Mouse (Mus musculus): ENCODE measurements around the gene Ganc. TPM values are rescaled to one million over a fixed set of nuclear protein-coding genes. Genes with fewer than 3 reads are reported as not detected.

The Ganc gene
- total RNA-seq, 2 experiments from 2014 or later, result 21.8 to 25.2 TPM

DNA sequence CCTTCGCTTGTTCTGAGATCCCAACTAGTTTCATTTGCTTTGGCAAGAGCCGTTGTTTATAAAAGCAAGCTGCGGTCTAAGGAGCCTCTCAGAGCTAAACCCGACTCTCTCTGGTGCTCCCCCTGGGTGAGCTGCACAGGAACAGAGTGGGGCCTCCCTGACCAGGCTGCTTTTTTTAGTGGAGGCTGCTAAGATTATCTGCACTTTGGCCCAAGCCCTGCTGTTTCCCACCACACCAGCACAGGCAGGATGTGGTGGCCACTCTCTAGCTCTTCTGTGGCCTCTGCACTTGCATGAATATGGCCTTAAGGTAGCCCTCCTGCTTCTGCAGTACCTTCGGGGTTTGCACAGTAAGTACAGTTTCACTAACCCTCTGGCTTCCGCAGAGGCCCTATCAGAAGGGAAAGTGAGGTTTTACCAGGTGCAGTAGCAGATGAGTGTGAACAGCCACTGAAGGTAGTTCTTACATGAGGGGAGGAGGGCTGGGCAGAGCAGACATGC is 96.3 kb downstream of the Ganc start:
- peak; percentile 65 for ATAC-seq (replicated peaks; ENCODE audit: poor library complexity)

DNA sequence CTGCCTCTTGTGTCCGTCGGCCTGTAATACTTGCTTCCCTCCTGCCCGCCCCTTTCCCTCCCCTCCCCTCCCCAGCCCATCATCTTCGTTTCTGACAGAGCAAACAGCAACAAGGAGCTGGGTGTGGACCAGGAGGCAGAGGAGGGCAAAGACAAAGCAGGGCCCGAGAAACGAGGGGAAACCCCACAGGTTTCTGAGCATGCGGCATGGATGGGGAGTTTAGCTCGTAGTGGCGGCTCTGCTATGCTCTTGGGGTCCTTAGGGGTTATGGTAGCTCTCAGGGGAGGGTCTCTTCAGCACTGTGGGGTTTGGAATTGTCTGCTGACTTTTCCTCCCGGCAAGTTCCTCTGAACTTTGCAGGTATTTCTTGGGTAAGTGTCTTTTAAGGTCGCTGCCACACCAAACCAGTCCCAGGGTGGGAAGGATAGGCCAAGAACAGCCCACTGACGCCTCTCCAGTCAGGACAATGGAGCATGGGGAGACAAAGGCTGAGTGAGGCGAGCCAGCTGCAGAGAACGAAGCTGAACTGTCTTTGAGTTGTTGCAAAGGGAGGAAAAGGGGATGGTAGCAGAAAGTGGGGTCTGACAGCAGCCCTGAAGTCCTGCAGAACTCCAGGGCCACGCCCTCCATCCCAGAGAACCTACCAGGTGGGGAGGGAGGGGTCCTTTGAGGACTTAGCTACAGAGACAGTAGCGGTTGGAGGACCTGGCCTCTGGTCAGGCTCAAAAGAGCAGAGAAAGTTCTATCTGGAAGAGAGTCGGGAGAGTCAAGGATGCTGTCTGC is 97.6 kb downstream of the Ganc start:
- ATAC-seq (replicated peaks; ENCODE audit: poor library complexity), result no peak

DNA sequence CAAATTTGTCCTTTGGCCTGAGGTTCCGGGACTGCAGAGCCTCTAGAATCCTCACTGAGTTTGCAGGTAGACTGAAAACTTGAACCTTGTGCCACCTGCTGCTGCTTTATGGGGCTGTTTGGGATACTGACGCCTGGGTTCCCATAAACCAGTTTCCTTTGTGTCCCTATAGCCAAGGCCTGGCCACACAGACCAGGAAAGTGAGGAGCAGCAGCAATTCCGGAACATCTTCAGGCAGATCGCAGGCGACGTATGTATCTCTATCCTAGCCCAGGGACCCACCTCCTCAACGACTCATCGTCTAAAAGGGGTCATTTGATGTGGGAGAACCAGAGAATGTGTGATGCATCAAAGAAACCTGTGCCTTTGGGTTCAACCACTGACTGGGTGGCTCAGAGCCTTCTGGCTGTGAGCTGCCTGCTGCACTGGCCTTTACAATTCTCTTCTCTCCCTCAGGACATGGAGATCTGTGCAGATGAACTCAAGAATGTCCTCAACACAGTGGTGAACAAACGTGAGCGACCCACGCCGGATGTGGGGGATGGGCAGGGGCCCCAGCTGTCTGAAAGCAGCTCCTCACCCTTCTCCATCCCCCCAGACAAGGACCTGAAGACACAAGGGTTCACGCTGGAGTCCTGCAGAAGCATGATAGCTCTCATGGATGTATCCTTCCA is 98.4 kb downstream of the Ganc start:
- ATAC-seq (replicated peaks; ENCODE audit: poor library complexity), result no peak

DNA sequence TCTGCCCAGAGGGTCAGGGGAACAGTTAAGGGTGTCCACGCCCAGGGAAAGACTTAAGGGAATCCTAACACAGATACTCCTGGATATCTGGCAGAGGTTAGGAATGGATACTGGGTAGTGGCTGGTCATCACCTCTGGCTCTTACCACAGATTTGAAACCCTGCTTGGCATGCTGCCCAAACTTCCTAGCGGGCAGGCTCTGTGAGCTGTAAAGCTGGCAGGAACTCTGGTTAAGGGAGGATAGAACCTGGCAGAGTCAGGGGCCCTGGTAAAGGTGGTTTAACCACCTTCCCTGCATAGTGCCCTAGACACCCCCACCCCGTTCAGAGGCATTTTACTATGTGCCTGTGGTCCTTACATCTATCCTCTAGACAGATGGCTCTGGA is 98.9 kb downstream of the Ganc start:
- ATAC-seq (replicated peaks; ENCODE audit: poor library complexity), result no peak

GRCm38 (mm10) chr2:120503094-120503493 is 99.4 kb downstream of the Ganc start:
- ATAC-seq (replicated peaks; ENCODE audit: poor library complexity), result no peak

DNA sequence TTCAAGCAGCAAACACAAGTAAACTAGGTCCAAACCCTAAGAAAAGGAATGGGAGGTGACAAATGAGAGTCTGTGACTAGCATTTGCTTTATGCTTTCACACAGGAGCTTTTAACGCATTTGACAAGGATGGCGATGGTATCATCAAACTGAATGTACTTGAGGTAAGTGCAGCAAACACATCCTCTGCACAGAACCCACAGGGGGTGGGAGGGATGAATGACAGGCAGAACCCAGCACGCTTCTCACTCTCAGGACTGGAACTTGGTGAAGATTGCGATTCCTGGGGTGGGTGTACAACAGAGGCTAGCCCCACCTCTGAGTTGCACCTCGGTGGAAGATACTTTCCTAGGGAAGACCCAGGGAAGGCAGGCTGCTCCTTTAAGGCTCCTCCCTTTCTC is 100.3 kb downstream of the Ganc start:
- ATAC-seq (replicated peaks; ENCODE audit: poor library complexity), result no peak

Other genes with a start within 250 kb of the Ganc start
- gene Ehd4, start 249.3 kb upstream of the Ganc start, total RNA-seq (2015), result 22.8 and 24.8 TPM in 2 replicates
- 28.6 and 30.1 TPM in 2 replicates for gene Ehd4, start 249.3 kb upstream of the Ganc start, total RNA-seq (2017)
- not detected in 2 replicates for gene Pla2g4e, start 158.6 kb upstream of the Ganc start, total RNA-seq (2015)
- gene Pla2g4e, start 158.6 kb upstream of the Ganc start, total RNA-seq (2017), result not detected in 2 replicates
- gene Pla2g4d, start 114.7 kb upstream of the Ganc start, total RNA-seq (2015), result not detected in 2 replicates
- not detected in 2 replicates for gene Pla2g4d, start 114.7 kb upstream of the Ganc start, total RNA-seq (2017)
- not detected in 2 replicates for gene Pla2g4f, start 89.7 kb upstream of the Ganc start, total RNA-seq (2015)
- not detected in 2 replicates for gene Pla2g4f, start 89.7 kb upstream of the Ganc start, total RNA-seq (2017)
- gene Vps39, start 50.8 kb upstream of the Ganc start, total RNA-seq (2015), result 19.1 and 21.9 TPM in 2 replicates
- gene Vps39, start 50.8 kb upstream of the Ganc start, total RNA-seq (2017), result 31.6 and 36.4 TPM in 2 replicates
- 29.7 and 31.0 TPM in 2 replicates for gene Tmem87a, start 217 bp downstream of the Ganc start, total RNA-seq (2015)
- 63.3 and 70.2 TPM in 2 replicates for gene Tmem87a, start 217 bp downstream of the Ganc start, total RNA-seq (2017)
- gene Capn3, start 52.1 kb downstream of the Ganc start, total RNA-seq (2015), result 0.95 and 2.2 TPM in 2 replicates
- 0.68 and 1.2 TPM in 2 replicates for gene Capn3, start 52.1 kb downstream of the Ganc start, total RNA-seq (2017)
- 89.6 and 117 TPM in 2 replicates for gene Zfp106, start 159.9 kb downstream of the Ganc start, total RNA-seq (2015)
- 91.5 and 94.4 TPM in 2 replicates for gene Zfp106, start 159.9 kb downstream of the Ganc start, total RNA-seq (2017)
- gene Snap23, start 163.8 kb downstream of the Ganc start, total RNA-seq (2015), result 63.4 and 64.3 TPM in 2 replicates
- gene Snap23, start 163.8 kb downstream of the Ganc start, total RNA-seq (2017), result 86.2 and 131 TPM in 2 replicates
- gene Haus2, start 205.5 kb downstream of the Ganc start, total RNA-seq (2015), result 28.5 and 29.9 TPM in 2 replicates
- 17.6 and 17.7 TPM in 2 replicates for gene Haus2, start 205.5 kb downstream of the Ganc start, total RNA-seq (2017)
- 21.4 and 25.6 TPM in 2 replicates for gene Lrrc57, start 205.6 kb downstream of the Ganc start, total RNA-seq (2015)
- 16.5 and 22.9 TPM in 2 replicates for gene Lrrc57, start 205.6 kb downstream of the Ganc start, total RNA-seq (2017)
- 1.2 and 2.5 TPM in 2 replicates for gene Stard9, start 225.2 kb downstream of the Ganc start, total RNA-seq (2015)
- 1.3 TPM in 2 replicates for gene Stard9, start 225.2 kb downstream of the Ganc start, total RNA-seq (2017)

Data from megakaryocyte progenitor cell, adult 5-6 weeks (primary cell).